Mouse (Mus musculus) neural tube, embryonic 14.5 days (tissue): ENCODE data around the gene Pigs. TPM values are rescaled to one million over a fixed set of nuclear protein-coding genes. Genes with fewer than 3 reads are reported as not detected.

ENCODE experiments used
- ATAC-seq: fragments of 200-750 bp; cut with Nextera tagmentation; 2 replicates; pipeline ENCODE4 v1.8.0; 2017; ENCODE audit warnings: low read depth, mild to moderate bottlenecking, moderate TSS enrichment, moderate library complexity
- H3K27ac ChIP-seq: fragments of 300-500 bp; sonication (generic); 2 replicates; pipeline ENCODE4 v1.5.1; 2014; ENCODE audit warnings: low read depth, mild to moderate bottlenecking, control low read depth, low read length, moderate library complexity, mixed read lengths
- H3K27me3 ChIP-seq: fragments of 300-500 bp; sonication (generic); 2 replicates; pipeline ENCODE4 v1.6.1; 2014; ENCODE audit warnings: low read length; ENCODE audit not compliant: control insufficient read depth, insufficient read depth
- H3K36me3 ChIP-seq: fragments of 300-500 bp; sonication (generic); 2 replicates; pipeline ENCODE4 v1.6.1; 2014; ENCODE audit warnings: low read length, mixed read lengths; ENCODE audit not compliant: control insufficient read depth, insufficient read depth
- H3K4me1 ChIP-seq: fragments of 300-500 bp; sonication (generic); 2 replicates; pipeline ENCODE4 v1.6.1; 2014; ENCODE audit warnings: low read length; ENCODE audit not compliant: control insufficient read depth, insufficient read depth
- H3K4me2 ChIP-seq: fragments of 300-500 bp; sonication (generic); 2 replicates; pipeline ENCODE4 v1.6.1; 2014; ENCODE audit warnings: mild to moderate bottlenecking, low read depth, low read length, control low read depth
- H3K4me3 ChIP-seq: fragments of 300-500 bp; sonication (generic); 2 replicates; pipeline ENCODE4 v1.5.1; 2014; ENCODE audit warnings: low read depth, low read length, control low read depth, mixed read lengths
- H3K9ac ChIP-seq: fragments of 300-500 bp; sonication (generic); replicated peaks from 2 replicates; pipeline ENCODE4 v1.6.1; 2014; ENCODE audit warnings: low read depth, mild to moderate bottlenecking, control low read depth, low read length, mixed read lengths
- H3K9me3 ChIP-seq: fragments of 300-500 bp; sonication (generic); 2 replicates; pipeline ENCODE4 v1.6.1; 2016; ENCODE audit warnings: low read length; ENCODE audit not compliant: control insufficient read depth
- WGBS: fragments of 180-500 bp; shearing (Covaris S2); extraction: QIAGEN DNeasy Blood & Tissue Kit; methylation state at CpG from one replicate; pipeline ENCODE4 v1.1.7; 2014; 5-methylcytosine and 5-hydroxymethylcytosine counted together
- polyA plus RNA-seq: library from polyadenylated mRNA; unstranded; fragments of >200 nt; fragmentation: Nextera tagmentation; extraction: Ambion mirVana; gene quantifications from 2 replicates; pipeline ENCODE4 v1.2.1, GENCODE M21; 2014

Pigs gene
- polyA plus RNA-seq, 1 experiment from 2014 or later, result 71.4 TPM

- H3K9me3 ChIP-seq, result no peaks in the 10 kb centered on the region
Measured at GRCm38 (mm10) chr11:78305272-78305671, 22.9 kb upstream of the Pigs start.

GRCm38 (mm10) chr11:78310861-78311511, 17.2 kb upstream of the Pigs start:
- no peak overlapping the region for H3K9ac ChIP-seq
- no peaks in the 10 kb centered on the region for H3K27me3 ChIP-seq
- no peak overlapping the region for H3K4me2 ChIP-seq
- no peak overlapping the region for H3K4me3 ChIP-seq
- H3K36me3 ChIP-seq, result no peaks in the 10 kb centered on the region
- no peaks in the 10 kb centered on the region for H3K9me3 ChIP-seq
- WGBS, result 84% methylated on average over 8 of the region's 8 CpGs
- H3K4me1 ChIP-seq, result no peaks in the 10 kb centered on the region
- no peak overlapping the region for H3K27ac ChIP-seq
- no peak for ATAC-seq

More at GRCm38 (mm10) chr11:78305272-78305671, 22.9 kb upstream of the Pigs start:
- no peak for ATAC-seq
- no peak overlapping the region for H3K4me2 ChIP-seq
- H3K27ac ChIP-seq, result no peak overlapping the region
- WGBS, result 93% methylated on average over 4 of the region's 4 CpGs
- H3K36me3 ChIP-seq, result no peaks in the 10 kb centered on the region
- no peak overlapping the region for H3K9ac ChIP-seq
- no peak overlapping the region for H3K4me3 ChIP-seq
- H3K27me3 ChIP-seq, result no peaks in the 10 kb centered on the region
- peaks cover 7% of the 10 kb centered on the region; the same call in 1 of the 2 replicates for H3K4me1 ChIP-seq

- Histone ChIP-seq H3K27ac (no peak overlapping the region), H3K9me3 (no peaks in the 10 kb centered on the region), H3K4me2 (no peak overlapping the region), H3K4me3 (no peak overlapping the region), H3K27me3 (no peaks in the 10 kb centered on the region), H3K4me1 (no peaks in the 10 kb centered on the region), H3K9ac (no peak overlapping the region), H3K36me3 (no peaks in the 10 kb centered on the region)
- ATAC-seq, result no peak
- 97% methylated on average over 2 of the region's 2 CpGs for WGBS
Measured at GRCm38 (mm10) chr11:78313662-78314061, 14.6 kb upstream of the Pigs start.

GRCm38 (mm10) chr11:78318411-78318810, 9.8 kb upstream of the Pigs start:
- no peaks in the 10 kb centered on the region for H3K9me3 ChIP-seq
- WGBS, result 85% methylated on average over 2 of the region's 2 CpGs
- H3K4me2 ChIP-seq, result no peak overlapping the region
- ATAC-seq, result no peak
- H3K4me1 ChIP-seq, result peaks cover 8% of the 10 kb centered on the region; the same call in 1 of the 2 replicates
- no peak overlapping the region for H3K9ac ChIP-seq
- no peaks in the 10 kb centered on the region for H3K27me3 ChIP-seq
- H3K4me3 ChIP-seq, result no peak overlapping the region
- H3K36me3 ChIP-seq, result no peaks in the 10 kb centered on the region
- no peak overlapping the region for H3K27ac ChIP-seq

GRCm38 (mm10) chr11:78322076-78322831, 6.0 kb upstream of the Pigs start:
- H3K4me3 ChIP-seq, result peak overlapping the region; percentile 25; the same call in 1 of the 2 replicates
- peak overlapping the region; percentile 35; the same call in 1 of the 2 replicates for H3K4me2 ChIP-seq
- no peaks in the 10 kb centered on the region for H3K36me3 ChIP-seq
- 47% methylated on average over 2 of the region's 2 CpGs for WGBS
- H3K9ac ChIP-seq, result no peak overlapping the region
- H3K4me1 ChIP-seq, result peaks cover 8% of the 10 kb centered on the region; the same call in 1 of the 2 replicates
- ATAC-seq, result peak; percentile 54
- no peaks in the 10 kb centered on the region for H3K27me3 ChIP-seq
- no peaks in the 10 kb centered on the region for H3K9me3 ChIP-seq
- H3K27ac ChIP-seq, result peak overlapping the region; percentile 72

- H3K4me2 ChIP-seq, result peak within 1 kb of the TSS; percentile 35
- peak; percentile 90 for ATAC-seq
- peak within 1 kb of the TSS; percentile 72 for H3K27ac ChIP-seq
- H3K4me1 ChIP-seq, result peaks cover 8% of the 10 kb centered on the region; the same call in 1 of the 2 replicates
- peak within 1 kb of the TSS; percentile 25 for H3K4me3 ChIP-seq
- no peaks in the 10 kb centered on the region for H3K27me3 ChIP-seq
- no peaks in the 10 kb centered on the region for H3K9me3 ChIP-seq
- H3K36me3 ChIP-seq, result no peaks in the 10 kb centered on the region
- H3K9ac ChIP-seq, result 0 out of 2 replicates have a peak within 1 kb of the TSS, but pooled peaks have one; percentile 25
- 4% methylated on average over 15 of the region's 15 CpGs for WGBS
Measured at GRCm38 (mm10) chr11:78322860-78323259, 5.4 kb upstream of the Pigs start, which contains the start of gene Aldoc. Gene Aldoc (plus strand): TSS chr11:78322968.

GRCm38 (mm10) chr11:78324000-78324785, 4.0 kb upstream of the Pigs start:
- 0 out of 2 replicates have a peak overlapping the region, but pooled peaks have one; percentile 22 for H3K27ac ChIP-seq
- peak overlapping the region; percentile 4; the same call in 1 of the 2 replicates for H3K4me3 ChIP-seq
- H3K4me1 ChIP-seq, result peaks cover 13% of the 10 kb centered on the region
- ATAC-seq, result 0 out of 2 replicates have a peak, but pooled peaks have one; percentile 47
- H3K27me3 ChIP-seq, result no peaks in the 10 kb centered on the region
- H3K36me3 ChIP-seq, result no peaks in the 10 kb centered on the region
- WGBS, result 71% methylated on average over 15 of the region's 15 CpGs
- H3K9ac ChIP-seq, result no peak overlapping the region; the same call in 1 of the 2 replicates
- H3K4me2 ChIP-seq, result peak overlapping the region; percentile 35; the same call in 1 of the 2 replicates
- H3K9me3 ChIP-seq, result no peaks in the 10 kb centered on the region

- no peak overlapping the region for H3K27ac ChIP-seq
- H3K4me3 ChIP-seq, result peak overlapping the region; percentile 4; the same call in 1 of the 2 replicates
- ATAC-seq, result no peak
- H3K4me1 ChIP-seq, result peaks cover 18% of the 10 kb centered on the region
- H3K9me3 ChIP-seq, result no peaks in the 10 kb centered on the region
- WGBS, result 95% methylated on average over 12 of the region's 12 CpGs
- H3K27me3 ChIP-seq, result no peaks in the 10 kb centered on the region
- no peak overlapping the region for H3K9ac ChIP-seq
- H3K36me3 ChIP-seq, result no peaks in the 10 kb centered on the region
- H3K4me2 ChIP-seq, result peak overlapping the region; percentile 35; the same call in 1 of the 2 replicates
Measured at GRCm38 (mm10) chr11:78324965-78325364, 3.2 kb upstream of the Pigs start.
